Mouse (Mus musculus) embryo, embryonic 10 days (tissue): ENCODE data around the gene Otop3.

Source experiments
- DNase-seq: peaks from one replicate; pipeline ENCODE4 v3.0.0-alpha.2; 2015; ENCODE audit warnings: low spot score

The Otop3 gene

DNA sequence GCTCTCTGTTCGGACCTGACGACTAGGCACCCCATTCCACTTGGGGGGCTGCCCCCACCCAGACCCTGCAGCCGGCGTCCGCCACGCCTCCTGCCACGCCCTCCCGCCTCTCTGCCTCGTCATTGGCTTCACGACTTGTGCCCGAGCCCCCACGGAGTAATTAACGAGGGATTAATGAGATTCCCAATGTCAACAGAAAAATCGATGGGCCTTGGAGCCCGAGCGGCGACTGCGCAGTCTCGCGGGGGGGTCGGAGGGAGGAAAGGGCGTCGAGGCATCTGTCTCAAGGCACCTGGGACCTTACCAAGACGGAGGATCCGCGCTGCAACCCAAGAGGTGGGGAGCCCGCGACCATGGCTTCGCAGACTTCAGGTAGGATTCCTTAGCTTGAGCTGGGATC is at the start of gene Otop3:
Otop3 (plus strand) TSS at position 201 of the 400 bp plus-strand sequence.
- no peak for DNase-seq

DNA sequence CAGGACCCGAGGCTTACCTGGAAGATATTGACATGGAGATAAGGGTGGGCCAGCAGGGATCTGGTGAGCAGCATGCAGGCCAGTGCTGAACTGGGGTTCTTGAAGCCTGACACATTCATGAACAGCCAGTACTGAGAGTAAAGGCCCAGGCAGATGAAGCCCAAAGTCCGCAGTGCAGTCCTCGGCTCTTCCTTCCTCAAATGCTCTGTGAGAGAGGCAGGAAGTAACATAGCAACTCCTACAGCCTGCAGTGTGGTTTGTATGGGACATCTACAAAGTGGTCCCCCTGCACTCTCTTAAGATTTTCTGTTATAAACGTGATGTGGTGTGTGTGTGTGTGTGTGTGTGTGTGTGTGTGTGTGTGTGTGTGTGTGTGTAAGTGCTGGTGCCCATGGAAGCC is 49.2 kb upstream of the Otop3 start:
- no peak for DNase-seq

DNA sequence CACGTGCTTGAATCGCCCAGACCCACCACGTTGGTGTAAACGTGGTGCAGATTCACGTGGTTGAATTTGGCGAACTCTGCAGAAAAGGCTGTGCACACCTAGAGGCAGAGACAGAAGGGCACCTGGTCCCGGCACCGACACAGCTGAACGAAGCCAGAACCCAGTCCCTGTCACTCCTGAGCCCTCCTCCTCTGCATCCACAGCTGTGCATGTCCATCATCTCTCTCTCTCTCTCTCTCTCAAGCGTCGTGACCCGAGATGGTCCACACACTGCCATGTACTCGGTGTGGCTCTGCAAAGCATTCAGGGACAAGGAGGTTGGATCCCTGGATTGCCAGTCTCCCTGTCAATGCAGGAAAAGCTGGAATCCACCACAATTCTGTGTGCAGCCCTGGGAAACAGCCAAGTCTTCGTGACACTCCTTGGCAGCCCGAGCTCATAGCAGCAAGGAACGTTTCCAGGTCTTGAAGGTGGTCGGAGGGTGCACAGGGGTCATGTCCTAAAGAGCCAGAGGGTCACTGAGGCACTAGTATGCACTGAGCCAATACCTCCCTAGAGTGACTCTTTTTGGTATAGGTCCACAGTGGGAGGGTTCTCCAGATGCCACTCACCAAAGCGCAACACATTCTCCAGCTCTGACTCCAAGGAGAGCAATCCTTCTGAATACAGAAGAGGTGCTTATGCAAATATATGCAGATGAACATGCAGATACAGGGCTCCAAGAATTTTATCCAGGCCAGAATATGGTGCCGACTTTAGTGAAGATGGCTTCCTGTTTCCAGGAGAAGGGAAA is 48.1 kb upstream of the Otop3 start:
- no peak for DNase-seq

DNA sequence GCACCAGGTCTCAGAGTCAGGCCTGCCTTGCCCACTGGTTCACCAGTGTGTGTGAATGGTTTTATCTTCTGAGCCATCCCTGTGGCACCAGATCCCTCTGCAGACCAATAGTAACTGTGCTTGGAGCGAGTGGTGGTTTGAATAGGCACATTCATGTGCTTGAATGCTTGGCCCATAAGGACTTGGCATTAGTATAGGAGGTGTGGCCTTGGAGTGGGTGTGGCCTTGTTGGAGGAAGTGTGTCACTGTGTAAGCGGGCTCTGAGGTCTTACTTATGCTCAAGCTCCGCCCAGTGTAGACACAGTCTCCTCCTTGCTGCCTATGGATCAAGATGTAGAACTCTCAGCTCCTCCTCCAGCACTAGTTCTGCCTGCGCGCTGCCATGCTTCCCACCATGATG is 47.1 kb upstream of the Otop3 start:
- no peak for DNase-seq

DNA sequence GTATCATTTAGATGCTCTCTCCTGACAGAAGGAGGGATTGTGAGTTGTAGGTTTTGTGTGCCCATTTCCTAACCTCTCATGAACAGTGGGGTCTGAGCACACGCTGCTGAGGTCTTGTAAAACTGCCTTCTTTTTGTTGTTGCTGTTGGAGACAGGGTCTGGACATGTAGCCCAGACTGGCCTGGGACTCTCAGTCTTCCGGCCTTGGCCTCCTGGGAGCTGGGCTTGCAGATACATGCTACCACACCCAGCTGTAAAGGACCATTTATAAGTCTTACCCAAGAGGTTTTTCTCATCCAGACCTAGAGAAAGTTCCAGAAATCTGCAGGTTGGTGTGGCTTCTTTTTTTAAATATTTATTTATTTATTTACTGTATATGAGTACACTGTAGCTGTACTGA is 46.2 kb upstream of the Otop3 start:
- no peak for DNase-seq

DNA sequence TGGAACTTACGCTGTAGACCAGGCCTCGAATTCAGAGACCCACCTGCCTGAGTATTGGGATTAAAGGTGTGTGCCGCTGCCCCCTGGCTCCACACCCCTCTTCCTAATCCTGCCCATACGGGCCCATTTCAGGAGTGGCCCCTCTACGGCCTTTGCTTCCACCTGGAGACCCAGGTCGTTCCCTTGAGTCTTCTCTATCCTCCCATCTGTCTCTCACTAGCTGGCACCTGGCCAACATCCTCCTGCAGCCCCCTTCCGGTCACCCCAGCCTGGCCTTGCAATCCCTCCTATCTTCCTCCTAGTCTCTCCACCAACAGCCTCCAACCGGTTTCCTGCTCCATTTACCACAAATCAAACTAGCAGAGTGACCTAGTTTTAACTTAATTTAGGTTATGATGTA is 44.6 kb upstream of the Otop3 start:
- DNase-seq: no peak

DNA sequence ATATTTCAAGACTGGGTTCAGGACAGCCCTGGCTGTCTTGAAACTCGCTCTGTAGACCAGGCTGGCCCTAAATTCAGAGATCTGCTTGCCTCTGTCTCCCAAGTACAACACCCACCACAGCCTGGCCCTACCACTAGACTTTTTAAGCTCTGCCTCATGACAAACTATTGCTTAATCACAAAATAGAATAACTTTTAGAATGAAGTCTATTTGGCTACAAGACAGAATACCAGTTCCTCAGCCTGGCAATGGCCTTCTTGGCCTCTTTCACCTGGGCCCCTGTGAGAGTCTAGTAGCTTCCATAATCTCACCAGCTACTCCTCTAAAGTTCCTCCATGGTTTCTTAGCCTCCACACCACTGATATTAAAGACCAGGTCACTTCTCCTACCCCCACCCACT is 44.2 kb upstream of the Otop3 start:
- no peak for DNase-seq

DNA sequence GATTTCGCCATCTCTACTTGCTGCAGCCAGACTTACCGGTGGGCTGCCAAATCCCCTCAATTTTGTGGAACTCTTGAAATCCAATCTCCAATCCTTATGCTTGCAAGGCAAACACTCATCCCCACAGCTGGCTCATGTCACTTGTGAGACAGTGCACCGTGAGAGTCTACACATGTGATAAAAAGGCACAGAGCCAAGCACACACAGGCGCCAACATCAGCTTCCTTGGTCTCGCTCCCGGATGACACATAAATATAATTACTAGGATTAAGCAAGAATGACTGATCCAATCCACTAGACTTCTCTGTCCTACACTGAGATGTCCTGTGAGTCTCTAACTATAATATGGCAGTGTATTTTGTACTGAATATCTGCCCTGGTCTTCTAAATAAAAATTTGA is 43.6 kb upstream of the Otop3 start:
- DNase-seq: no peak

DNA sequence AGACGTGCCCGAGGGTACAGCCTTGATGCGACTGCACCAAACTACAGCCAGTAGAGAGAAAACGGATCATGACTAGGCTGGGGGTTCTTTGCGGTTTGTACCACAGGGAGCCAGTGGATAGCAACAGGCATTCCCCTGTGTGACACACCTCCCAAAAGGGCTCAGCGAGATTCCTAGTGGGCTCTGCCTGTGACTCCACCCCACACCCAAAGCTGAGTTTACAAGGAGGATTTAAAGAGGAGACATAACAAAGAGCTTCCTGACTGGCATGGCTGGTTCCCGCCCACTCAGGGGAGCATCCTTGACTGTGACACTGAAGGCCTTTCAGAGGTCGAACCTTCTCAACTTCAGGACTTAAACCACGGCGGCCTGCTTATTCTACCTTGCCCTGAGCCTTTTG is 43.0 kb upstream of the Otop3 start:
- DNase-seq: no peak

DNA sequence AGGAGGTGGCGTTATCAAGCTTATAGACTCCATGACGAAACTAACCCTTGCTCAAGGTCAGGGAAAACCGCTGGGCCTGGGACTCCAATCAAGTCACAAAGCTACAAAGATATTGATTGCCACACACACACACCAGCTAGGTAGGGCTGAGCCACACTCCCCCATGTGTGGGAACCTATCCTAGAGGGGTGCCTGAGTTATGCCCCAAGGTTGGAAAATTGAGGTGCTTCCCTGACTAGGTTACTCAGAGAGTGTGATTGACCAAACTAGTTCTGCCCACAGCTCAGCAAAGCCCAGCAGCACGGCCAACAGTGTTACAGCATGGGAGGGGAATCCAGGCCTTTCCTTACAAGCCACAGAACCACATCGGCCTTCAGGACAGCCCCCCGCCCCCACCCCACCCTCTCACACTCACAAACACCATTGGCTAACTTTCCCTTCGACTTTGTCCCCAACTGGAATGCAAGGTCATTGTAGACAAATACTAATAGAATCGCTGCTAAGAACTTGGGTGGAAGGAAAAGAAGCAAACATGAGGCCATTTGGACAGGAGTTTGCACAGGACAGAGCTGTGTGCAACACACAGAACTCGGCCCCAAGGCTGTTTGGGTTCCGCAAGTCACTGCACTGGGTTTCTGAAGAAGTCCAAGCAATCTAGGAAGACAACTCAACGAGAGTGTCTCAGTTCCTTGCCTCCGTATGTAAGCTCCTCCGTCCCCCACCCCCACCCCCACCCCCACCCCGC is 41.7 kb upstream of the Otop3 start:
- no peak for DNase-seq

DNA sequence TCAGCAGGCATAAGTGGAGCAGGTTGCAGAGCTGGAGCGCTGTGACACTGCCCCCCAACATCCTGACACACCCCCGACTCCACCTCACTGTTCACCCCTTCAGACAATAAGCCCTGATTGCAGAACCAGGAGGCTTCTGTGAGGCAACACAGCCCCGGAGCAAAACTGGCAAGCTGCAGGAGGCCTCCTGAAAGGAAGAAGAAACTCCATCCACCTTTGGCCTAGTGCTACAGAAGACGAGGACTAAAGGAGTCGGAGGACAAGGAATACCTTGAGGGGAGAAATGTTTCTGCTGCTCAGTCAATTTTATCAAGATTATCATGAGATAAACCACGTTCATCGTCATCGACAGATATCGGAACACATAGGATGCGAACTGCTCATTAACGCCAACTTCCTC is 38.6 kb upstream of the Otop3 start:
- no peak for DNase-seq

DNA sequence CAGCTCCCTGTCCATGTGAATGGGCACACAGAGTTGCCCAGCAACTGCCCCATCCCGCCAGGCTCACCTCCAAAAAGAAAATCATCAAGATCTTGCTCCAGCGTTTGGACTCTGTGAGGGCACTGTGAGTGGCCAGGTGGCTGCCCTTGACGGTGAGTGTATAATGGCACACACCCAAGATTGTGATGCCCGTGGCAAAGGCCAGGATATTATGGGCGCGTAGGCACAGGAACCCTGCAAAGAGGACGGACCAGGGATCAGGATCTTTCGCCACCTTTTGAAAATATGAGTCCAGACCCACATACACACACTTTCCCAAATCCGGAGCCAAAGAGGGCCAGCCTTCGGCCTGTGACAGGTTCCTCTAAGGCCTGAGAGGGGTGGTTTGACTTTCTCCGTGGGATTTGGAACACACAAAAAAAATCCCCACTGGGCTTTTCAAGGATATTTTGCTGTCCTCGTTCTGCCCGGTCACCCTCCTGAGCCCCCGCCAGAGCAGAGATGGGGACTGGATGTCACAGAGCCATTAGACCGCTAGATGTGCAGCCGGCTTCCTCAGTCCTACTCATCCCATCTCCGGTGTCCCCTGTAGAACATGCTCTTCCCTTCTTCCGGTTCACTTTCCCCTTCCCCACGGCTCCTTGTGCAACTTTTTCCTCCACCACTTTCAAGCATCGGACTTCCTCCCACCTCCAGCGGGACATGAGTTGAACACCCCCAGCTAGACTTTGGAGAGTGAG is 37.9 kb upstream of the Otop3 start:
- DNase-seq: no peak

DNA sequence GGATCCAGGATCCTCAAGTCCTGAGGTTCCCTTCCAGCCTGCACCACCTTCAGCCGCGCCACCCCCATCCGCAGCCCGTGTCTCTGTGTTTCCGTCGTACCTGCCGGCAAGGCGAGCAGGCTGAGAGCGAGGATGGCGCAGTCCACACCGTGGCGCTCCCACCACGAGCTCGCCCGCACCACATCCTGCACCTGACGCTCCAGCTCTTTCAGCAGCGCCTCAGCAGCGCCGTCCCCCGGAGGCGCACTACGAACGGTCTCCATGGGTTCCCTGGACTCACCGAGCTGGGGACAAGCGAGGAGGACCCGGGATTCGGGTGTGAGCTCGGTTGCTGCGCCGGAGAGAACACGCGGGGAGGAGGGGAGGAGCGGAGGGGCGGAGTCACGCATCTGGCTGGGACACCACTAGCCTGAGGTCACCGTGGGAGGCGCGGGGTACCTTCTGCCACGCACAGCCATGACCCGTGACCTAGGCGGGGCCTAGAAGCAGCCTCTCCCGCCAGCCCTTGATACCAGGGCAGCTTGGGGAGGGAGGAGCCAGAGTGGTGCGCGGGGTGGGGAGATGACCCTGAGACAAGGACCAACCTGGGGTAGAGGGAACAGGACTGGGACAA is 37.2 kb upstream of the Otop3 start, which contains the start of gene Fads6:
Fads6 (minus strand) TSS at position 450 of the 613 bp plus-strand sequence.
- DNase-seq: peak; percentile 78

DNA sequence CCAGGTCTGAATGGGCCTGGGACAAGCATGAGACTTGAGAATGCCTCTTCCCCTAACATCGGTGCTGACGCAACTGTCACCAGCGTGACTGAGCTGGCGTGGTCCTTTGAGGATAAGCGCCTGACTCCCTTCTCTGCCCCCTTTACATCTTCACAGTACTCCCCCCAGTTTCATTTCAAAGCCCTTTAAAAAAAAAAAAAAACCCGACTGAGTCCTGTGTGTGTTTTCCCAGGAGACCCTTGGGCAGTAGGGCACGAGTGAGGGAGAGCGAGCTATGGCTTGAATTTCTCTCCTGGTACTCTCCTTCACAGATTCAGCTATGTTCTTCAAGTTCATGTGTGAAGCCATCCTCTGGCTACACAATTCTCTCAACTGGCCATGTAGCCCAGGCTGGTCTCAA is 36.4 kb upstream of the Otop3 start:
- DNase-seq: no peak

DNA sequence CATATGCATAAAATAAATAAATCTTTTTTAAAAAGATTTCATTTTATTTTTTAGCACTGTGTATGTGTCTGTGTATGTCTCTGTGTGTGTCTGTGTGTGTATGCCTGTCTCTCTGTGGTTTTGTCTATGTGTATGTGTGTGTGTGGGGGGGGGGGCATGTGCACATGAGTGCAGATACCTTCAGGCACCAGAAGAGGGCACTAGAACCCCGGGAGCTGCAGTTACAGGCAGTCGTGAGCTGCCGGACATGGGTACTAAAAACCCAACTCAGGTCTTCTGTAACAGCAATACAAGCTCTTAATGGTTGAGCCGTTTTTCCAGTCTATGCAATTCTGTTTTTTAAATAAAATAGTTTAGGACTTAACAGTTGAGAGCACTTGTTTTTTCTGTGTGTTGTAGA is 33.8 kb upstream of the Otop3 start:
- no peak for DNase-seq

DNA sequence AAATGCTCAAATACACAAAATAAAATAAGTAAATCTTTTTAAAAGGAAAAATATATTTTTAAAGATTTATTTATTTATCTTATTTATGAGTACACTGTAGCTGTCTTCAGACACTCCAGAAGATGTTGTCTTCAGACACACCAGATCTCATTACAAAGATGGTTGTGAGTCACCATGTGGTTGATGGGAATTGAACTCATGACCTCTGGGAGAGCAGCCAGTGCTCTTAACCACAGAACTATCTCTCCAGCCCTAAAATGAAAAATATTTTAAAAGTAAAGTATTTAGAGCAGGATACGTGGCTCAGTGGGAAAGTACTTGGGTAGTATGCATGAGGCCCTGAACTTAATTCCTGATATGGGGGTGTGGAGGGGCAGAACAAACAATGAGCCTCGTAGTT is 33.2 kb upstream of the Otop3 start:
- no peak for DNase-seq

DNA sequence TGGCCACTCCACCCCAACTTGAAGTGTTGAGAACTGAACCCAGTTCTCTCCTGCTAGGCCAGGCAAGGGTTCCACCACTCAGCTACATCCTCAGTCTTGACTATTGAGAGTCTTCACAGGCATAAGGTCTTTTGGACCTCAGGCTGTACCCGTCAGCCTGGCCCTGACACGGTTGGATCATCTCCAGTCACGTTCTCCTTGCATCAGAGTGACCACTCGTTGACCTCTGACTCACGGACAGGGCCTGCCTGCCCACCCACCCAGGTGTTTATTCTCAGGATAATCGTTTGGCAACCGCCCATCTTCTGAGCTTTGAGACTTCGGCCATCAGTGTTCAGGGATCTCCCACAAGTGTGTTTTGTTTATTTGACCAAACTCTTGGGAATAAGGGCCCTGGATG is 31.4 kb upstream of the Otop3 start:
- DNase-seq: no peak

DNA sequence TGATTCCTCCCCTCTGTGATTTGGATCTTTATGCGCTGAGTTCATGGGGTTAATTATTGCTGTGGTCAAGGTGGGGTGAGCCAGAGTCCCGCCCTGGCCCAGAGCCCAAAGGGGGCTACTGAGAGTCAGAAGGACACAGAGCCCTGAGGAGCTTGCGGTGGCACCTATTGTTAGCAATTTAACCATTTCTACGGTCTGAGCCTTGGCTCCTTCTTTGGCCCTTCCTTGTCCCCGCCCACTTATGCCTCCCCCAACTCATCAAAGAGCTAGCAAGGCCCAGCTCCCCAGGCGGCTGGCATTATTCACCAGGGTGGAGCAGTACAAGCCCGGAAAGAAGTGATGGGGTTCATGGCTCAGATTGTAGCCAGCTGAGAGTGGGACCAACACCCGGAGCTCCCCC is 27.7 kb upstream of the Otop3 start, which contains the start of gene Otop2:
Otop2 (plus strand) TSS at position 301 of the 400 bp plus-strand sequence.
- DNase-seq: no peak

DNA sequence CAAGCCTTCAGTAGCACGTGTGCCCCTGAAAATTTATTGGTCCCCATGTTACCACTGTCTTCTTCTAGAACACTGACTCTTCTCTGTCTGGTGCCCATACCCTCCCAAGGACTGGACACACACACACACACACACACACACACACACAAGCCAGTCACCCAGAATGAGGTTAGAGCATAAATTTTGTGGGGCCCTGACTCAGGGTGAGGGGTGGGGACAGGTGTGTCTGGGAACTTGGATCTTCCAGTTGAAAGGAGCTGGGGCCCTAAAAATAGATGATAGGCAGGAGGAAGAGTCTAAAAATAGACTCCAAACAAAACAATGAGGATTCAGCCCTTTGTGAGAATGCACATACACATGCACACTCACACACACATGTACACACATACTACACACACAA is 25.8 kb upstream of the Otop3 start:
- DNase-seq: no peak

DNA sequence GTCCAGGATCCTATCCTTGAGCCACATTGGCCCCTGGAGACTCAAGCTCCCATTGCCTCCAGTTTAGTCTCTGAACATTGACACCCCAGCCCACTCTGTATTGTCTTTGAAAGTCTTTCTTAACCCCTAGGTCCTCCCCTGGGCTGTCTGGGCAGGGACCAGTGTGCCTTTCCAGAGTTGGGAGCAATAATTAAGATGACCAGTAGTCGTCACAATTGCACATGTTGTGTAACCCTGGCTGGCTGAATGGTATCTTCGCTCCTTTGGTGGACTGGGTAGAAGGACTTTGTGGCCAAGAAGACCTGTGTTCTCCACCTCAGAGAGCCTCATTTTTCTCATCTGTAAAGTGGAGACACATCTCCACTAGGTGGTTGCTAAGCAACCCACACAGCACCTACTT is 20.3 kb upstream of the Otop3 start:
- peak; percentile 49 for DNase-seq

DNA sequence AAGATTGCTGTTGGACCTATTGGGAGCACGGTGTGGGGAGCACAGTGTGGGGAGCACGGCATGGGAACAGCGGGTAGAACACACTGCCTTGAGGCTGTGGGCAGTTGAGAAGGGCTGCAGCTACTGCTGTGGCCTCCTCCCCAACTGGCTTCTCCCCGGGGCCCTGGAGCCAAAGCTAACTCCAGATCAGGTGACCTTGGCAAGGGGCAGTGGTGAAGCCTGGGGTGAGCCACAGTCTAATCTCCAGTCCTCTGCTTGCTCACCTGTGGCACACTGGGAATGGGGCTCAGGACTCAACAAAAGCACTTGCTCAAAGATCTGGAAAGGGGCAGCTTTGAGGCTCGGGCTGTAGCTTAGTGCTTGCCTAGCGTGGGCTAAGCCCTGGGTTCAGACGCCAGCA is 17.3 kb upstream of the Otop3 start:
- DNase-seq: no peak

DNA sequence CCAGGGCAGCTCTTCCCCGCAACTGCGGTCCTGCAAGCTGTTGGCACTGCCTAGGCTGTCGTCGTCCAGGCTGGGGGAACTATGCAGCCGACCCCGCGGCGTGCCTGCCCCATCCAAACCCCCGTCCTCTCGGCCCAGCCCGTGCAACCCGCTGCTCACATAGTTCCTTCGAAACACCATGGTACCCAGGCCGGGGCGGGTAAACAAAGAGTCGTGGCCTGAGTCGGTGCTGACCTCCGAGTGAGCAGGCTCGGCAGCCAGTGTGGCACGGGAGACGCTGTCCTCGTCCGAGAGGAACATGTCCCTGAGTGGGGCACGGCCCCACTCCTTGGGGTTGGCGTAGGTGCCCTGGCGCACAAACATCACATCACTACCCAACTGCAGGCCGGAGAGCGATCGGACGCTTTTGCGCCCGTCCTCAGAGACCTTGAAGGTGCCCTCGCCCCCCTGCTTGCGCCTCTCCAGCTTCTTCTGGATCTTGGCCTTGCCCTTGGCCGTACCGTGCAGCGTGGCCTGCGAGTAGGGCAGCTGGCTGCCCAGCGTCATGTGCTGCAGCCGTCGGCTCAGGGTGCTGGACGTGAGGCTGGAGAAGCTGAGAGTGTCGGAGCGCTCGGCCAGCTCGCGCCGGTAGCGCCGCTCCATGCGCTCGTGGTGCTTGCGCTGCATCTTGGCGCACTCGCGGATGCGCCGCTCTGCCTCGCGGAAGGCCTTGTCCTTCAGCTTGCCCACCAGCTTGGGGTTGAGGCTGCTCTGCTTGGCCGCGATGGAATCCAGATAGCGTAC is 16.1 kb upstream of the Otop3 start:
- peak; percentile 44 for DNase-seq
